Mouse (Mus musculus) olfactory bulb, adult 2 months (tissue): ENCODE measurements around the gene Syt2.

Experiments
- CTCF ChIP-seq: fragments of 200-500 bp; IDR thresholded peaks from 2 replicates; pipeline ENCODE4 v1.5.1; 2012; ENCODE audit warnings: low read depth, mild to moderate bottlenecking, low read length, moderate library complexity; ENCODE audit not compliant: insufficient read depth
- POLR2A ChIP-seq: fragments of 200-500 bp; IDR thresholded peaks from 2 replicates; pipeline ENCODE4 v1.6.1; 2012; ENCODE audit warnings: mild to moderate bottlenecking, low read depth, low read length, moderate library complexity; ENCODE audit not compliant: insufficient read depth

DNA sequence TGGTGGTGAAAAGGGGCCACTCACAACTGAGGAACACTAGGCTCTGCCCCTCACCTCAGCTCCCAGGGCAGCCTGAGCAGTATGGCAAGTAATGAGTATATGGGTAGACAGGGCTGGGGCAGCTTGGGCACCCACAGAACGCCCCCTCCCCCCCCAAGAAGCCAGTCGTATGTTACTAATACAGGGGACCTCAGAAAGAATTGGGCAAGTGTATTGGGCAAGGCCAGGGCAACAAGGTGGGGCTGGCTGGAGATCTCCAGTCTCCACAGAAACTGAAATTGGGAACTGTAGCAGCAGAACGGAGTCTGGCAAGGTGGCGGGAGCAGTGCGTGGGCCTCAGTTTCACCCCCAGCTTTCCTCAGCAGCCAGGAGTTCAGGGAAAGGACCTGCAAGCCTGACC, 106.0 kb downstream of the Syt2 start:
- TF ChIP-seq POLR2A (no peak), CTCF (no peak)
